ENCODE assay signal across 27 mouse cellular contexts in genomic region chr12:107036357-107036756, GRCm38 (mm10).
DNase-seq lines count a peak whose midpoint lies in the region; ATAC-seq and TF ChIP-seq lines count a peak whose summit lies in the region.
"Had no signal": no experiment of that assay in that cellular context is flagged by ENCODE, and none has a peak within 500 bp of the region (broad histone marks: within the 10 kb centered on the region; RNA-seq: fewer than 3 reads in every experiment).

No protein-coding gene starts in this region.

- peak; percentile 4 for DNase-seq in hindbrain, embryonic 11.5 days (ENCODE audit: low spot score)
- DNase-seq in thymus, postnatal 10 days (ENCODE audit: low spot score in 2 of 2) = peak; percentile 40 to 58
- no peak for DNase-seq in thymus, adult 2 months
- peak; percentile 27 for DNase-seq in retina, postnatal 1 day
- DNase-seq in thymus, postnatal 4 days = peak; percentile 82
- no peak for DNase-seq in left cerebral cortex, postnatal 25 days (ENCODE audit: low spot score in 2 of 2)
- DNase-seq: adrenal gland, adult 2 months; adrenal gland, postnatal 14 days; cerebellum, adult 11-12 months; cerebellum, adult 8-10 months; cerebellum, postnatal 10 days; cerebellum, postnatal 36 days; gastrocnemius, postnatal 10 days; heart, adult 18-20 months; heart, postnatal 14 days; heart, postnatal 4 days had no signal

- 71% methylated on average over 6 of the region's 6 CpGs for WGBS in hindbrain, embryonic 11.5 days
- WGBS in hindbrain, embryonic 13.5 days = 70% methylated on average over 6 of the region's 6 CpGs
- 80% methylated on average over 6 of the region's 6 CpGs for WGBS in thymus, adult 2 months
- WGBS in forebrain, embryonic 12.5 days = 73% methylated on average over 6 of the region's 6 CpGs

- TF ChIP-seq POLR2A in thymus, adult 2 months (IDR thresholded peaks at IDR 0.05; ENCODE audit: control insufficient read depth, extremely low read depth, insufficient read depth, low read length, poor library complexity) = no peak

- H3K4me2 ChIP-seq in hindbrain, embryonic 11.5 days (replicated peaks; ENCODE audit: low read depth, low read length) = no peak overlapping the region
- no peak overlapping the region for H3K4me2 ChIP-seq in hindbrain, embryonic 13.5 days
- H3K4me2 ChIP-seq in forebrain, embryonic 12.5 days = no peak overlapping the region
- H3K4me2 ChIP-seq: embryonic facial prominence, embryonic 13.5 days; forebrain, embryonic 13.5 days; heart, embryonic 12.5 days; heart, embryonic 15.5 days; hindbrain, embryonic 12.5 days had no signal

- H3K9ac ChIP-seq in hindbrain, embryonic 11.5 days (ENCODE audit: low read depth, low read length) = no peak overlapping the region
- H3K9ac ChIP-seq in hindbrain, embryonic 13.5 days = no peak overlapping the region
- no peak overlapping the region for H3K9ac ChIP-seq in forebrain, embryonic 12.5 days
- H3K9ac ChIP-seq: embryonic facial prominence, embryonic 13.5 days; forebrain, embryonic 13.5 days; heart, embryonic 12.5 days; heart, embryonic 15.5 days; hindbrain, embryonic 12.5 days had no signal

- H3K36me3 ChIP-seq in hindbrain, embryonic 11.5 days (ENCODE audit: control insufficient read depth, insufficient read depth, low read length) = no peaks in the 10 kb centered on the region
- no peaks in the 10 kb centered on the region for H3K36me3 ChIP-seq in hindbrain, embryonic 13.5 days
- H3K36me3 ChIP-seq in thymus, adult 2 months (ENCODE audit: control insufficient read depth, insufficient read depth, low read length) = no peaks in the 10 kb centered on the region
- no peaks in the 10 kb centered on the region for H3K36me3 ChIP-seq in forebrain, embryonic 12.5 days (replicated peaks)
- H3K36me3 ChIP-seq: embryonic facial prominence, embryonic 13.5 days; heart, embryonic 12.5 days; heart, embryonic 15.5 days; hindbrain, embryonic 12.5 days had no signal

- H3K4me3 ChIP-seq in hindbrain, embryonic 11.5 days (ENCODE audit: low read depth, low read length) = no peak overlapping the region
- no peak overlapping the region for H3K4me3 ChIP-seq in hindbrain, embryonic 13.5 days
- no peak overlapping the region for H3K4me3 ChIP-seq in thymus, adult 2 months (ENCODE audit: control insufficient read depth, insufficient read depth, low read length)
- no peak overlapping the region for H3K4me3 ChIP-seq in forebrain, embryonic 12.5 days (replicated peaks)
- H3K4me3 ChIP-seq: embryonic facial prominence, embryonic 13.5 days; erythroblast, embryonic 14.5 days; forebrain, embryonic 13.5 days; heart, embryonic 12.5 days; heart, embryonic 15.5 days; hindbrain, embryonic 12.5 days had no signal

- no peaks in the 10 kb centered on the region for H3K9me3 ChIP-seq in hindbrain, embryonic 11.5 days (ENCODE audit: control insufficient read depth, low read length)
- no peaks in the 10 kb centered on the region for H3K9me3 ChIP-seq in hindbrain, embryonic 13.5 days
- H3K9me3 ChIP-seq in forebrain, embryonic 12.5 days = no peaks in the 10 kb centered on the region
- H3K9me3 ChIP-seq: embryonic facial prominence, embryonic 13.5 days; forebrain, embryonic 13.5 days; heart, embryonic 12.5 days; heart, embryonic 15.5 days; hindbrain, embryonic 12.5 days had no signal

- no peaks in the 10 kb centered on the region for H3K4me1 ChIP-seq in hindbrain, embryonic 11.5 days (replicated peaks; ENCODE audit: control insufficient read depth, insufficient read depth, low read length)
- H3K4me1 ChIP-seq in hindbrain, embryonic 13.5 days (replicated peaks) = no peaks in the 10 kb centered on the region
- peaks cover 5% of the 10 kb centered on the region; the same call in 1 of the 2 replicates for H3K4me1 ChIP-seq in thymus, adult 2 months (replicated peaks; ENCODE audit: control insufficient read depth, insufficient read depth, low read length)
- H3K4me1 ChIP-seq in forebrain, embryonic 12.5 days = 0 out of 2 replicates have a peak, but pooled peaks cover 3% of the 10 kb centered on the region
- H3K4me1 ChIP-seq: forebrain, embryonic 13.5 days; heart, embryonic 12.5 days; heart, embryonic 15.5 days; hindbrain, embryonic 12.5 days had no signal

- no peaks in the 10 kb centered on the region for H3K27me3 ChIP-seq in hindbrain, embryonic 11.5 days (ENCODE audit: control insufficient read depth, insufficient read depth, low read length)
- H3K27me3 ChIP-seq in hindbrain, embryonic 13.5 days = no peaks in the 10 kb centered on the region
- no peaks in the 10 kb centered on the region for H3K27me3 ChIP-seq in thymus, adult 2 months (ENCODE audit: control insufficient read depth, insufficient read depth, low read length)
- H3K27me3 ChIP-seq in forebrain, embryonic 12.5 days = no peaks in the 10 kb centered on the region
- H3K27me3 ChIP-seq: embryonic facial prominence, embryonic 13.5 days; forebrain, embryonic 13.5 days; heart, embryonic 12.5 days; heart, embryonic 15.5 days; hindbrain, embryonic 12.5 days had no signal

- no peak for TF ChIP-seq CTCF in thymus, adult 2 months (IDR thresholded peaks at IDR 0.05; ENCODE audit: borderline replicate concordance, control insufficient read depth, extremely low read depth, insufficient read depth, low read length, poor library complexity)

- no peak overlapping the region for H3K27ac ChIP-seq in hindbrain, embryonic 11.5 days (ENCODE audit: low read depth, low read length)
- no peak overlapping the region for H3K27ac ChIP-seq in hindbrain, embryonic 13.5 days
- no peak overlapping the region for H3K27ac ChIP-seq in thymus, adult 2 months (ENCODE audit: control insufficient read depth, insufficient read depth, low read length)
- no peak overlapping the region for H3K27ac ChIP-seq in forebrain, embryonic 12.5 days
- H3K27ac ChIP-seq: embryonic facial prominence, embryonic 13.5 days; forebrain, embryonic 13.5 days; heart, embryonic 15.5 days; hindbrain, embryonic 12.5 days had no signal

- ATAC-seq in hindbrain, embryonic 11.5 days (ENCODE audit: low FRiP score) = no peak
- no peak for ATAC-seq in hindbrain, embryonic 13.5 days (ENCODE audit: low FRiP score)
- ATAC-seq in forebrain, embryonic 12.5 days (ENCODE audit: low FRiP score) = no peak
- ATAC-seq: CD4-positive, CD25-positive, alpha-beta regulatory T cell, adult 4 months; forebrain, embryonic 13.5 days; forebrain, embryonic 16.5 days; hindbrain, embryonic 16.5 days had no signal

- intact Hi-C loops in left cerebral cortex, postnatal 25 days (cut with DNase I) = no loop called here

Comparison
In these comparisons a context has a peak if more than half of its experiments do, and no peak if none do; other contexts are left out.
1. DNase-seq: peak in hindbrain, embryonic 11.5 days (single experiment), thymus, postnatal 10 days (2 of 2), retina, postnatal 1 day (single experiment) and thymus, postnatal 4 days (single experiment); none in thymus, adult 2 months (single experiment) and left cerebral cortex, postnatal 25 days (0 of 2).